Mouse (Mus musculus) small intestine, adult 2 months (tissue): ENCODE measurements around the gene Sf3b4.

Source experiments
- CTCF ChIP-seq: fragments of 200-500 bp; IDR thresholded peaks from 2 replicates; pipeline ENCODE4 v1.5.1; 2012; ENCODE audit warnings: low read depth, mild to moderate bottlenecking, control low read depth, inconsistent platforms, low read length, moderate library complexity, mixed read lengths; ENCODE audit not compliant: insufficient replicate concordance, insufficient read length; ENCODE audit errors: extremely low read depth
- POLR2A ChIP-seq: fragments of 200-500 bp; IDR thresholded peaks from 2 replicates; pipeline ENCODE4 v1.6.1; 2012; ENCODE audit warnings: low read depth, mild to moderate bottlenecking, control low read depth, inconsistent platforms, low read length, moderate library complexity

- TF ChIP-seq POLR2A (no peak), CTCF (no peak)
Measured at GRCm38 (mm10) chr3:96180727-96181477, 8.8 kb downstream of the Sf3b4 start, which contains the start of gene Sv2a.
